Mouse (Mus musculus) liver, embryonic 16.5 days (tissue): ENCODE data around the gene Mcl1. TPM values are rescaled to one million over a fixed set of nuclear protein-coding genes. Genes with fewer than 3 reads are reported as not detected.
A peak's percentile ranks its signal among the peaks of the same experiment; 100 is the strongest.
"Not testable (repeated sequence)": the region's sequence is repeated elsewhere in the genome, so short reads cannot be mapped to it uniquely, and the experiment has no call there.

Experiments used
- ATAC-seq: fragments of 200-750 bp; cut with Nextera tagmentation; 2 replicates; pipeline ENCODE4 v1.8.0; 2017; ENCODE audit warnings: low read depth, mild to moderate bottlenecking, moderate number of reproducible peaks, moderate library complexity
- H3K27ac ChIP-seq: fragments of 300-500 bp; sonication (generic); 2 replicates; pipeline ENCODE4 v1.5.1; 2014; ENCODE audit warnings: mild to moderate bottlenecking, low read length
- H3K27me3 ChIP-seq: fragments of 300-500 bp; sonication (generic); 2 replicates; pipeline ENCODE4 v1.6.1; 2014; ENCODE audit warnings: low read depth, low read length, mixed read lengths; ENCODE audit not compliant: control insufficient read depth, insufficient read depth
- H3K36me3 ChIP-seq: fragments of 300-500 bp; sonication (generic); 2 replicates; pipeline ENCODE4 v1.6.1; 2014; ENCODE audit warnings: mild to moderate bottlenecking; ENCODE audit not compliant: control insufficient read depth, insufficient read depth
- H3K4me1 ChIP-seq: fragments of 300-500 bp; sonication (generic); 2 replicates; pipeline ENCODE4 v1.6.1; 2014; ENCODE audit warnings: low read depth, low read length, mixed read lengths; ENCODE audit not compliant: control insufficient read depth
- H3K4me2 ChIP-seq: fragments of 300-500 bp; sonication (generic); 2 replicates; pipeline ENCODE4 v1.6.1; 2014; ENCODE audit warnings: low read depth, low read length, mixed read lengths
- H3K4me3 ChIP-seq: fragments of 300-500 bp; sonication (generic); 2 replicates; pipeline ENCODE4 v1.5.1; 2014; ENCODE audit warnings: low read depth, mild to moderate bottlenecking, low read length
- H3K9ac ChIP-seq: fragments of 300-500 bp; sonication (generic); 2 replicates; pipeline ENCODE4 v1.6.1; 2014; ENCODE audit warnings: low read depth, low read length
- H3K9me3 ChIP-seq: fragments of 300-500 bp; sonication (generic); replicated peaks from 2 replicates; pipeline ENCODE4 v1.6.1; 2016; ENCODE audit warnings: low read length; ENCODE audit not compliant: control insufficient read depth
- WGBS: fragments of 180-500 bp; shearing (Covaris S2); extraction: QIAGEN DNeasy Blood & Tissue Kit; methylation state at CpG from one replicate; pipeline ENCODE4 v1.1.7; 2014; ENCODE audit not compliant: insufficient replicate concordance; 5-methylcytosine and 5-hydroxymethylcytosine counted together
- polyA plus RNA-seq: library from polyadenylated mRNA; unstranded; fragments of >200 nt; fragmentation: Nextera tagmentation; extraction: Ambion mirVana; gene quantifications from 2 replicates; pipeline ENCODE4 v1.2.1, GENCODE M21; 2015

Gene Mcl1
- polyA plus RNA-seq, 1 experiment from 2014 or later = 14.5 TPM

- H3K9me3 ChIP-seq = no peaks in the 10 kb centered on the region
- peaks cover 21% of the 10 kb centered on the region for H3K27me3 ChIP-seq
- WGBS = 70% methylated on average over 2 of the region's 2 CpGs
- H3K36me3 ChIP-seq = no peaks in the 10 kb centered on the region
- ATAC-seq = no peak
- H3K4me2 ChIP-seq = no peak overlapping the region
- H3K4me3 ChIP-seq = no peak overlapping the region
- H3K27ac ChIP-seq = no peak overlapping the region
- no peak overlapping the region for H3K9ac ChIP-seq
- peaks cover 8% of the 10 kb centered on the region for H3K4me1 ChIP-seq
Measured at GRCm38 (mm10) chr3:95685701-95686100, 27.1 kb downstream of the Mcl1 start.

- ATAC-seq = no peak
- Histone ChIP-seq H3K36me3 (no peaks in the 10 kb centered on the region), H3K9me3 (no peaks in the 10 kb centered on the region), H3K4me3 (no peak overlapping the region), H3K27ac (no peak overlapping the region), H3K27me3 (peaks cover 21% of the 10 kb centered on the region), H3K4me1 (peaks cover 8% of the 10 kb centered on the region), H3K9ac (no peak overlapping the region), H3K4me2 (no peak overlapping the region)
- WGBS = 55% methylated on average over 9 of the region's 10 CpGs
Measured at GRCm38 (mm10) chr3:95686492-95687167, 28.0 kb downstream of the Mcl1 start.

- Histone ChIP-seq H3K27me3 (peaks cover 21% of the 10 kb centered on the region), H3K4me2 (peak overlapping the region; percentile 77), H3K27ac (no peak overlapping the region), H3K9ac (no peak overlapping the region), H3K36me3 (no peaks in the 10 kb centered on the region), H3K9me3 (no peaks in the 10 kb centered on the region), H3K4me3 (peak overlapping the region; percentile 43), H3K4me1 (peaks cover 8% of the 10 kb centered on the region)
- no peak for ATAC-seq
- WGBS = 29% methylated on average over 4 of the region's 4 CpGs
Measured at GRCm38 (mm10) chr3:95687168-95687523, 28.6 kb downstream of the Mcl1 start.

- H3K4me1 ChIP-seq = peaks cover 8% of the 10 kb centered on the region
- peak within 1 kb of the TSS; percentile 77 for H3K4me2 ChIP-seq
- H3K4me3 ChIP-seq = peak within 1 kb of the TSS; percentile 43
- whole genome bisulfite sequencing = 10% methylated on average over 50 of the region's 50 CpGs
- H3K36me3 ChIP-seq = no peaks in the 10 kb centered on the region
- H3K27ac ChIP-seq = no peak within 1 kb of the TSS
- peak within 1 kb of the TSS; percentile 44 for H3K9ac ChIP-seq
- no peaks in the 10 kb centered on the region for H3K9me3 ChIP-seq
- peaks cover 21% of the 10 kb centered on the region for H3K27me3 ChIP-seq
- peak; percentile 61; the same call in 1 of the 2 replicates for ATAC-seq
Measured at GRCm38 (mm10) chr3:95687524-95688421, 29.2 kb downstream of the Mcl1 start, which contains the start of gene Adamtsl4. Adamtsl4 (minus strand) TSS chr3:95687917.

DNA sequence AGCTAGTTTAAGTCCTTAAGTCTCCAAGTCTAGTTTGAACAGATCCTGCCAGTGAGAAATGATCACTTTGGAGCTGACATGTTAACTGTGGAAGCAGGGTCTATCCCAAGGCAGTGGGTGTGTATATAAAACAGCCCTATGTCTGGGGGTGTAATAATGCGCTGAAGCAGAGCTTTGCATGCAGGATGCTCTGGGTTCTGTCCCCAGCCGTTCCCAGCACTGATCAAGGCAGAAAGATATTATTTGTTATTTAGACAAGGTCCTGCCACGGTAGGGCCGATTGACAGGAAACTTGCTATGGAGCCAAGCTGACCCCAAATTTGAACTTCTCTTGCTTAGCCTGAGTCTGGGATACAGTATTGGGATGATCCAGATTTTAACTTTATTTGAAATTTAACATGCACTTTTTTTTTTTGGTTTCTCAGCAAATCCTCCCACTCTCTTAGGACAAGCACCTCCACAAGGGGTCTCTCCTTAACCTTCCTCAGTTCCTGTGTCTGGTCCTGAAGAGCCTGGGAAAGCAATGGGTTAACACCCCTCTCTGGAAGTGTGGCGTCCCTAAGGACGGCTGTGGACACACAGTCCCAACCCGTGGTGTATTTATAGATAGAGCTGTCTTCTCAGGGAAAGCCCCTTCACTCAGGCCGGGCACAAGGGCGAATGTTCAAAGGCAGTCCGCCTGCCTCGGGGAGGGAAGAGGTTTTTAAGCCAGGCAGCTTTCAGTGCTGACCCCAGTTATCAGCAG lies 30.8 kb downstream of the Mcl1 start:
- no peaks in the 10 kb centered on the region for H3K9me3 ChIP-seq
- H3K4me1 ChIP-seq = peaks cover 20% of the 10 kb centered on the region
- no peak overlapping the region for H3K4me2 ChIP-seq
- WGBS = 34% methylated on average over 11 of the region's 11 CpGs
- no peak overlapping the region for H3K4me3 ChIP-seq
- H3K27ac ChIP-seq = no peak overlapping the region
- no peak for ATAC-seq
- no peak overlapping the region for H3K9ac ChIP-seq
- H3K27me3 ChIP-seq = peaks cover 21% of the 10 kb centered on the region
- H3K36me3 ChIP-seq = no peaks in the 10 kb centered on the region

DNA sequence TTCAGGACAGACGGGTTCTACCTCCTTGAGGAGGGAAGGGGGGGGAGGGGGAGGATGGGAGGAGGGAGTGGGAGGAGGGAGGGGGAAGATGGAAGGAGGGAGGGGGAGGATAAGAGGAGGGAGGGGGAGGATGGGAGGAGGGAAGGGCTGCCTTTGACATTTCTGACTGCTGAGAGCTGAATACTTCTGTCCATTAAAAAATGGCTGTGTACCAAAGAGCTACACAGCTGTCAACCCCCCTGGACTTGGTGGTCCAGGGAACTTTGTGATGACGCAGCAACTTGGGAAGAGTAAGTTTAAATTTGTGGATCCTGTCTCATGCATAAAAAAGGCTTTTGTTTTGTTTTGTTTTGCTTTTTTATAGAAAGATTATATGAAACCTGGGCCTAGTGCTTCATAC lies 31.4 kb downstream of the Mcl1 start:
- Histone ChIP-seq H3K9ac (no peak overlapping the region), H3K9me3 (no peaks in the 10 kb centered on the region), H3K4me2 (no peak overlapping the region), H3K27me3 (peaks cover 21% of the 10 kb centered on the region), H3K27ac (no peak overlapping the region), H3K4me3 (no peak overlapping the region), H3K4me1 (peaks cover 21% of the 10 kb centered on the region), H3K36me3 (no peaks in the 10 kb centered on the region)
- WGBS = 49% methylated on average over 2 of the region's 2 CpGs
- ATAC-seq = no peak

DNA sequence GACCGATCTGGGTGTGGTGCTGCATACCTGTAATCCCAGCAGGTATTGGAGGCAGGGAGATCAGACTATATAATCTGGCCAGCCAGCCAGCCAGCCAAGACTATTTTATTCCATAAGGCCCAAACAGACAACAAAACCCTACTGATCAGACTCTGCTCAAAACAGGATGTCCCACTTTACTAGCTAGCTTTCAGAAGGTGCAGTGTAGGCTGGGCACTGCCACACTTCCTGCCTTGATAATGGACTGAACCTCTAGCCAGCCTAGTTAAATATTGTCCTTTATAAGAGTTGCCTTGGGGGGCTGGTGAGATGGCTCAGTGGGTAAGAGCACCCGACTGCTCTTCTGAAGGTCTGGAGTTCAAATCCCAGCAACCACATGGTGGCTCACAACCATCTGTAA lies 32.0 kb downstream of the Mcl1 start:
- Histone ChIP-seq H3K4me1 (peaks cover 21% of the 10 kb centered on the region), H3K27me3 (peaks cover 21% of the 10 kb centered on the region)
- not testable (repeated sequence) for H3K4me2 ChIP-seq, H3K9ac ChIP-seq, H3K36me3 ChIP-seq, H3K9me3 ChIP-seq, H3K4me3 ChIP-seq, ATAC-seq, H3K27ac ChIP-seq
- 77% methylated on average over 2 of the region's 2 CpGs for WGBS

- no peak overlapping the region for H3K4me3 ChIP-seq
- H3K27me3 ChIP-seq = peaks cover 5% of the 10 kb centered on the region
- H3K36me3 ChIP-seq = no peaks in the 10 kb centered on the region
- H3K4me2 ChIP-seq = no peak overlapping the region
- H3K9me3 ChIP-seq = no peaks in the 10 kb centered on the region
- H3K27ac ChIP-seq = no peak overlapping the region
- ATAC-seq = peak; percentile 66
- peaks cover 16% of the 10 kb centered on the region for H3K4me1 ChIP-seq
- no peak overlapping the region for H3K9ac ChIP-seq
- whole genome bisulfite sequencing = 45% methylated on average over 6 of the region's 6 CpGs
Measured at GRCm38 (mm10) chr3:95692677-95693076, 34.1 kb downstream of the Mcl1 start.
